Mouse (Mus musculus): ENCODE data around the gene Mrpl54.

- TF ChIP-seq CTCF (IDR thresholded peaks at IDR 0.05; ENCODE audit: borderline replicate concordance, insufficient read depth, low read depth, low read length), result peak; percentile 79
- peak; percentile 84 for TF ChIP-seq POLR2A (IDR thresholded peaks at IDR 0.05; ENCODE audit: borderline replicate concordance, insufficient read depth, low read length)
Measured at GRCm38 (mm10) chr10:81292554-81293333, 26.0 kb upstream of the Mrpl54 start, which contains the start of gene Pip5k1c.
